Mouse (Mus musculus): ENCODE data around the gene Ppp2ca. TPM values are rescaled to one million over a fixed set of nuclear protein-coding genes. Genes with fewer than 3 reads are reported as not detected.
"Not testable (repeated sequence)": the region's sequence is repeated elsewhere in the genome, so short reads cannot be mapped to it uniquely, and the experiment has no call there.

The Ppp2ca gene
- polyA plus RNA-seq, 1 experiment from 2014 or later, result 91.2 TPM

- peak overlapping the region; percentile 97 for H3K4me3 ChIP-seq (ENCODE audit: low read depth, low read length)
- DNase-seq (ENCODE audit: low spot score) (peak; percentile 45), ATAC-seq (ENCODE audit: low read depth) (no peak)
- H3K4me1 ChIP-seq (ENCODE audit: control insufficient read depth, insufficient read depth, low read length), result peaks cover 28% of the 10 kb centered on the region
- H3K36me3 ChIP-seq (ENCODE audit: control insufficient read depth, insufficient read depth, low read length), result no peaks in the 10 kb centered on the region
- H3K4me2 ChIP-seq (ENCODE audit: low read depth, low read length), result peak overlapping the region; percentile 83
- WGBS, result 6% methylated on average over 7 of the region's 7 CpGs
- peak overlapping the region; percentile 100 for H3K27ac ChIP-seq (replicated peaks; ENCODE audit: low read depth, low read length)
- H3K9ac ChIP-seq (ENCODE audit: low read depth, low read length), result peak overlapping the region; percentile 100
- H3K27me3 ChIP-seq (replicated peaks; ENCODE audit: control insufficient read depth, insufficient read depth, low read length), result no peaks in the 10 kb centered on the region
- no peaks in the 10 kb centered on the region for H3K9me3 ChIP-seq (ENCODE audit: control insufficient read depth, low read length)
Observed at GRCm38 (mm10) chr11:52099771-52100219, 1.3 kb downstream of the Ppp2ca start.

GRCm38 (mm10) chr11:52102977-52103376, 4.5 kb downstream of the Ppp2ca start:
- Histone ChIP-seq H3K9me3 (ENCODE audit: control insufficient read depth, low read length) (no peaks in the 10 kb centered on the region), H3K36me3 (ENCODE audit: control insufficient read depth, insufficient read depth, low read length) (no peaks in the 10 kb centered on the region)

GRCm38 (mm10) chr11:52105503-52105902, 7.0 kb downstream of the Ppp2ca start:
- ATAC-seq (ENCODE audit: low read depth) (no peak), DNase-seq (ENCODE audit: low spot score) (no peak)
- Histone ChIP-seq H3K27ac (replicated peaks; ENCODE audit: low read depth, low read length) (no peak overlapping the region), H3K36me3 (ENCODE audit: control insufficient read depth, insufficient read depth, low read length) (no peaks in the 10 kb centered on the region), H3K4me3 (ENCODE audit: low read depth, low read length) (no peak overlapping the region), H3K4me2 (ENCODE audit: low read depth, low read length) (no peak overlapping the region), H3K9ac (ENCODE audit: low read depth, low read length) (no peak overlapping the region), H3K4me1 (ENCODE audit: control insufficient read depth, insufficient read depth, low read length) (peaks cover 19% of the 10 kb centered on the region), H3K27me3 (replicated peaks; ENCODE audit: control insufficient read depth, insufficient read depth, low read length) (no peaks in the 10 kb centered on the region), H3K9me3 (ENCODE audit: control insufficient read depth, low read length) (no peaks in the 10 kb centered on the region)

More at GRCm38 (mm10) chr11:52102977-52103376, 4.5 kb downstream of the Ppp2ca start:
- Histone ChIP-seq H3K9ac (ENCODE audit: low read depth, low read length) (no peak overlapping the region), H3K4me2 (ENCODE audit: low read depth, low read length) (no peak overlapping the region), H3K4me3 (ENCODE audit: low read depth, low read length) (no peak overlapping the region), H3K4me1 (ENCODE audit: control insufficient read depth, insufficient read depth, low read length) (peaks cover 27% of the 10 kb centered on the region), H3K27me3 (replicated peaks; ENCODE audit: control insufficient read depth, insufficient read depth, low read length) (no peaks in the 10 kb centered on the region), H3K27ac (replicated peaks; ENCODE audit: low read depth, low read length) (no peak overlapping the region)
- WGBS, result 92% methylated on average over 4 of the region's 4 CpGs
- DNase-seq (ENCODE audit: low spot score) (no peak), ATAC-seq (ENCODE audit: low read depth) (no peak)

- Histone ChIP-seq H3K27me3 (replicated peaks; ENCODE audit: control insufficient read depth, insufficient read depth, low read length) (no peaks in the 10 kb centered on the region), H3K9ac (ENCODE audit: low read depth, low read length) (no peak overlapping the region), H3K4me1 (ENCODE audit: control insufficient read depth, insufficient read depth, low read length) (peaks cover 14% of the 10 kb centered on the region), H3K4me3 (ENCODE audit: low read depth, low read length) (no peak overlapping the region), H3K9me3 (ENCODE audit: control insufficient read depth, low read length) (no peaks in the 10 kb centered on the region), H3K4me2 (ENCODE audit: low read depth, low read length) (no peak overlapping the region), H3K27ac (replicated peaks; ENCODE audit: low read depth, low read length) (no peak overlapping the region), H3K36me3 (ENCODE audit: control insufficient read depth, insufficient read depth, low read length) (no peaks in the 10 kb centered on the region)
- ATAC-seq (ENCODE audit: low read depth) (no peak), DNase-seq (ENCODE audit: low spot score) (no peak)
- WGBS, result 90% methylated on average over 2 of the region's 2 CpGs
Observed at GRCm38 (mm10) chr11:52106037-52106436, 7.6 kb downstream of the Ppp2ca start.

GRCm38 (mm10) chr11:52106438-52106837, 8.0 kb downstream of the Ppp2ca start:
- Histone ChIP-seq H3K4me3 (ENCODE audit: low read depth, low read length) (no peak overlapping the region), H3K27me3 (replicated peaks; ENCODE audit: control insufficient read depth, insufficient read depth, low read length) (no peaks in the 10 kb centered on the region), H3K27ac (replicated peaks; ENCODE audit: low read depth, low read length) (no peak overlapping the region), H3K4me2 (ENCODE audit: low read depth, low read length) (no peak overlapping the region), H3K4me1 (ENCODE audit: control insufficient read depth, insufficient read depth, low read length) (peaks cover 10% of the 10 kb centered on the region), H3K36me3 (ENCODE audit: control insufficient read depth, insufficient read depth, low read length) (no peaks in the 10 kb centered on the region), H3K9me3 (ENCODE audit: control insufficient read depth, low read length) (no peaks in the 10 kb centered on the region), H3K9ac (ENCODE audit: low read depth, low read length) (no peak overlapping the region)
- WGBS, result 78% methylated on average over 1 of the region's 1 CpGs
- ATAC-seq (ENCODE audit: low read depth) (no peak), DNase-seq (ENCODE audit: low spot score) (no peak)

- Histone ChIP-seq H3K4me2 (ENCODE audit: low read depth, low read length) (no peak overlapping the region), H3K27ac (replicated peaks; ENCODE audit: low read depth, low read length) (no peak overlapping the region), H3K36me3 (ENCODE audit: control insufficient read depth, insufficient read depth, low read length) (peaks cover 8% of the 10 kb centered on the region), H3K27me3 (replicated peaks; ENCODE audit: control insufficient read depth, insufficient read depth, low read length) (no peaks in the 10 kb centered on the region), H3K4me1 (ENCODE audit: control insufficient read depth, insufficient read depth, low read length) (peaks cover 6% of the 10 kb centered on the region; the same call in 1 of the 2 replicates), H3K4me3 (ENCODE audit: low read depth, low read length) (no peak overlapping the region), H3K9me3 (ENCODE audit: control insufficient read depth, low read length) (no peaks in the 10 kb centered on the region), H3K9ac (ENCODE audit: low read depth, low read length) (no peak overlapping the region)
- DNase-seq (ENCODE audit: low spot score) (no peak), ATAC-seq (ENCODE audit: low read depth) (no peak)
- WGBS, result 92% methylated on average over 5 of the region's 5 CpGs
Observed at GRCm38 (mm10) chr11:52108796-52109195, 10.3 kb downstream of the Ppp2ca start.

GRCm38 (mm10) chr11:52109421-52109820, 10.9 kb downstream of the Ppp2ca start:
- no peak overlapping the region for H3K4me3 ChIP-seq (ENCODE audit: low read depth, low read length)
- no peaks in the 10 kb centered on the region for H3K27me3 ChIP-seq (replicated peaks; ENCODE audit: control insufficient read depth, insufficient read depth, low read length)
- H3K9me3 ChIP-seq (ENCODE audit: control insufficient read depth, low read length), result no peaks in the 10 kb centered on the region
- H3K4me2 ChIP-seq (ENCODE audit: low read depth, low read length), result no peak overlapping the region
- 0 out of 2 replicates have a peak, but pooled peaks cover 3% of the 10 kb centered on the region for H3K4me1 ChIP-seq (ENCODE audit: control insufficient read depth, insufficient read depth, low read length)
- no peak overlapping the region for H3K27ac ChIP-seq (replicated peaks; ENCODE audit: low read depth, low read length)
- H3K36me3 ChIP-seq (ENCODE audit: control insufficient read depth, insufficient read depth, low read length), result peaks cover 14% of the 10 kb centered on the region
- H3K9ac ChIP-seq (ENCODE audit: low read depth, low read length), result no peak overlapping the region
- DNase-seq (ENCODE audit: low spot score) (no peak), ATAC-seq (ENCODE audit: low read depth) (no peak)
- 89% methylated on average over 1 of the region's 1 CpGs for WGBS

GRCm38 (mm10) chr11:52115479-52115878, 17.0 kb downstream of the Ppp2ca start:
- no peak overlapping the region for H3K4me3 ChIP-seq (ENCODE audit: low read depth, low read length)
- H3K27me3 ChIP-seq (replicated peaks; ENCODE audit: control insufficient read depth, insufficient read depth, low read length), result no peaks in the 10 kb centered on the region
- H3K36me3 ChIP-seq (ENCODE audit: control insufficient read depth, insufficient read depth, low read length), result peaks cover 74% of the 10 kb centered on the region
- H3K4me2 ChIP-seq (ENCODE audit: low read depth, low read length), result no peak overlapping the region
- no peak overlapping the region for H3K9ac ChIP-seq (ENCODE audit: low read depth, low read length)
- H3K27ac ChIP-seq (replicated peaks; ENCODE audit: low read depth, low read length), result no peak overlapping the region
- H3K9me3 ChIP-seq (ENCODE audit: control insufficient read depth, low read length), result 0 out of 2 replicates have a peak, but pooled peaks cover 5% of the 10 kb centered on the region
- 0 out of 2 replicates have a peak, but pooled peaks cover 3% of the 10 kb centered on the region for H3K4me1 ChIP-seq (ENCODE audit: control insufficient read depth, insufficient read depth, low read length)
- no peak for ATAC-seq (ENCODE audit: low read depth)
- WGBS, result 95% methylated on average over 3 of the region's 3 CpGs
- no peak for DNase-seq (ENCODE audit: low spot score)

GRCm38 (mm10) chr11:52116117-52116516, 17.6 kb downstream of the Ppp2ca start:
- not testable (repeated sequence) for DNase-seq (ENCODE audit: low spot score); H3K9ac ChIP-seq (ENCODE audit: low read depth, low read length); H3K9me3 ChIP-seq (ENCODE audit: control insufficient read depth, low read length); ATAC-seq (ENCODE audit: low read depth); H3K27ac ChIP-seq (replicated peaks; ENCODE audit: low read depth, low read length); H3K4me2 ChIP-seq (ENCODE audit: low read depth, low read length); H3K4me3 ChIP-seq (ENCODE audit: low read depth, low read length); H3K27me3 ChIP-seq (replicated peaks; ENCODE audit: control insufficient read depth, insufficient read depth, low read length); H3K4me1 ChIP-seq (ENCODE audit: control insufficient read depth, insufficient read depth, low read length)
- WGBS, result 94% methylated on average over 6 of the region's 6 CpGs
- H3K36me3 ChIP-seq (ENCODE audit: control insufficient read depth, insufficient read depth, low read length), result peaks cover 79% of the 10 kb centered on the region
